Mouse (Mus musculus) effector memory CD4-positive, alpha-beta T cell, adult 7 months (primary cell): Measurements from ENCODE around the gene Gm7073. TPM values are rescaled to one million over a fixed set of nuclear protein-coding genes. Genes with fewer than 3 reads are reported as not detected.

Source experiments
- polyA plus RNA-seq: library from polyadenylated mRNA; unstranded; fragments of 100-300 nt; shearing (Covaris generic); gene quantifications from one replicate; pipeline ENCODE4 v1.2.1, GENCODE M21; 2017

The Gm7073 gene
- polyA plus RNA-seq: not detected

DNA sequence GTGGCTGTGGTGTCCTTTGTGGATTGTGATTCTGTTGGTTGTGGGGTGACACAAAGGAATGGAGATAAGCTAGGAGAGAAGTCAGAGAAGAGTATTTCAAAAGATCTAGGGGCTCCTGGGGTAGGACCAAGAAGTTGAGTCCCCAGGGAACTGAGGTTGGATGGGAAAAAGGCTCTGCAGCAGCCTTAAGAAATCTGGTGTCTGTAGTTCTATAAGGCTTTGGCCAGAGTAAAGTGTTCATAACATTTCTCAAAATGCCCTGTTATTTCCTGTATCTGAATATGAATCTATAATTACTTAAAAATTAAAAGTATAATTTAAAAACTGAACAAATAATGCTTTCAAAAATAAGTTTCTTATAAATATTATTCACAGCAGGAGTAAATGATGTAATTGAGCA lies at the start of gene Gm7073:
Gene Gm7073 (minus strand): TSS at position 101 of the 400 bp plus-strand sequence.

Other genes starting within 250 kb of the Gm7073 start
- gene Atp11c, start 53.4 kb upstream of the Gm7073 start, polyA plus RNA-seq: 6.0 TPM